Mouse (Mus musculus) lung, embryonic 14.5 days (tissue): ENCODE measurements around the gene Tulp1. TPM values are rescaled to one million over a fixed set of nuclear protein-coding genes. Genes with fewer than 3 reads are reported as not detected.
"Not testable (repeated sequence)": the region's sequence is repeated elsewhere in the genome, so short reads cannot be mapped to it uniquely, and the experiment has no call there.

ENCODE experiments used
- ATAC-seq: fragments of 200-750 bp; cut with Nextera tagmentation; 2 replicates; pipeline ENCODE4 v1.8.0; 2017; ENCODE audit warnings: mild to moderate bottlenecking, moderate TSS enrichment, moderate library complexity; ENCODE audit not compliant: insufficient read depth
- DNase-seq: peaks from one replicate; pipeline ENCODE4 v3.0.0-alpha.2; 2015
- H3K27ac ChIP-seq: fragments of 300-500 bp; sonication (generic); 2 replicates; pipeline ENCODE4 v1.5.1; 2014; ENCODE audit warnings: low read depth, mild to moderate bottlenecking, moderate library complexity
- H3K27me3 ChIP-seq: fragments of 300-500 bp; sonication (generic); 2 replicates; pipeline ENCODE4 v1.6.1; 2014; ENCODE audit warnings: low read length, control low read depth; ENCODE audit not compliant: insufficient read depth
- H3K36me3 ChIP-seq: fragments of 300-500 bp; sonication (generic); 2 replicates; pipeline ENCODE4 v1.6.1; 2014; ENCODE audit warnings: control low read depth; ENCODE audit not compliant: insufficient read depth
- H3K4me1 ChIP-seq: fragments of 300-500 bp; sonication (generic); 2 replicates; pipeline ENCODE4 v1.6.1; 2014; ENCODE audit warnings: antibody characterized with exemption, control low read depth; ENCODE audit not compliant: insufficient read depth
- H3K4me2 ChIP-seq: fragments of 300-500 bp; sonication (generic); 2 replicates; pipeline ENCODE4 v1.6.1; 2014; ENCODE audit warnings: mild to moderate bottlenecking
- H3K4me3 ChIP-seq: fragments of 300-500 bp; sonication (generic); 2 replicates; pipeline ENCODE4 v1.5.1; 2014; ENCODE audit warnings: low read depth, low read length
- H3K9ac ChIP-seq: fragments of 300-500 bp; sonication (generic); 2 replicates; pipeline ENCODE4 v1.6.1; 2014
- H3K9me3 ChIP-seq: fragments of 300-500 bp; sonication (generic); 2 replicates; pipeline ENCODE4 v1.6.1; 2016; ENCODE audit warnings: low read depth, low read length, control low read depth
- CTCF ChIP-seq: IDR thresholded peaks from 2 replicates; pipeline ENCODE4 v1.5.1; 2016; ENCODE audit warnings: antibody characterized with exemption, low read depth
- WGBS: fragments of 180-500 bp; shearing (Covaris S2); extraction: QIAGEN DNeasy Blood & Tissue Kit; methylation state at CpG from one replicate; pipeline ENCODE4 v1.1.7; 2014; 5-methylcytosine and 5-hydroxymethylcytosine counted together
- polyA plus RNA-seq: library from polyadenylated mRNA; unstranded; fragments of >200 nt; fragmentation: Nextera tagmentation; extraction: Ambion mirVana; gene quantifications from 2 replicates; pipeline ENCODE4 v1.2.1, GENCODE M21; 2014

The Tulp1 gene
- polyA plus RNA-seq, 1 experiment from 2014 or later, result 3.0 TPM

- H3K36me3 ChIP-seq, result peaks cover 43% of the 10 kb centered on the region
- DNase-seq, result not testable (repeated sequence)
Observed at GRCm38 (mm10) chr17:28324416-28324815, 40.6 kb downstream of the Tulp1 start.

GRCm38 (mm10) chr17:28323786-28324185 lies 41.2 kb downstream of the Tulp1 start:
- no peak for TF ChIP-seq CTCF
- Histone ChIP-seq H3K9ac (no peak overlapping the region), H3K9me3 (no peaks in the 10 kb centered on the region), H3K27me3 (no peaks in the 10 kb centered on the region), H3K4me2 (no peak overlapping the region), H3K4me3 (no peak overlapping the region), H3K4me1 (peaks cover 6% of the 10 kb centered on the region), H3K36me3 (peaks cover 38% of the 10 kb centered on the region), H3K27ac (no peak overlapping the region)
- whole genome bisulfite sequencing, result 85% methylated on average over 8 of the region's 8 CpGs
- DNase-seq (no peak), ATAC-seq (no peak)

More at GRCm38 (mm10) chr17:28324416-28324815, 40.6 kb downstream of the Tulp1 start:
- H3K4me2 ChIP-seq, H3K9me3 ChIP-seq, H3K9ac ChIP-seq, ATAC-seq, H3K27ac ChIP-seq, H3K4me1 ChIP-seq, H3K27me3 ChIP-seq, H3K4me3 ChIP-seq: not testable (repeated sequence)
- TF ChIP-seq CTCF, result peak; percentile 29; the same call in 1 of the 2 replicates
- WGBS, result 91% methylated on average over 7 of the region's 7 CpGs

- no peak for TF ChIP-seq CTCF
- DNase-seq (no peak), ATAC-seq (no peak)
- Histone ChIP-seq H3K4me3 (no peak overlapping the region), H3K27ac (no peak overlapping the region), H3K9me3 (no peaks in the 10 kb centered on the region), H3K4me1 (no peaks in the 10 kb centered on the region), H3K27me3 (no peaks in the 10 kb centered on the region), H3K36me3 (peaks cover 53% of the 10 kb centered on the region), H3K4me2 (no peak overlapping the region), H3K9ac (no peak overlapping the region)
- WGBS, result 85% methylated on average over 4 of the region's 4 CpGs
Observed at GRCm38 (mm10) chr17:28321700-28322099, 43.3 kb downstream of the Tulp1 start.

- Histone ChIP-seq H3K4me2 (no peak overlapping the region), H3K36me3 (peaks cover 48% of the 10 kb centered on the region), H3K27me3 (no peaks in the 10 kb centered on the region), H3K4me3 (no peak overlapping the region), H3K4me1 (0 out of 2 replicates have a peak, but pooled peaks cover 4% of the 10 kb centered on the region), H3K27ac (no peak overlapping the region), H3K9ac (no peak overlapping the region), H3K9me3 (no peaks in the 10 kb centered on the region)
- 84% methylated on average over 9 of the region's 9 CpGs for WGBS
- ATAC-seq, result no peak
- no peak for DNase-seq
- TF ChIP-seq CTCF, result no peak
Observed at GRCm38 (mm10) chr17:28317725-28318124, 47.3 kb downstream of the Tulp1 start.

- Histone ChIP-seq H3K4me1 (0 out of 2 replicates have a peak, but pooled peaks cover 4% of the 10 kb centered on the region), H3K4me2 (no peak overlapping the region), H3K27me3 (no peaks in the 10 kb centered on the region), H3K9ac (no peak overlapping the region), H3K27ac (no peak overlapping the region), H3K9me3 (no peaks in the 10 kb centered on the region), H3K36me3 (peaks cover 44% of the 10 kb centered on the region), H3K4me3 (no peak overlapping the region)
- WGBS, result 59% methylated on average over 8 of the region's 8 CpGs
- ATAC-seq (no peak), DNase-seq (no peak)
- TF ChIP-seq CTCF, result no peak
Observed at GRCm38 (mm10) chr17:28317091-28317490, 47.9 kb downstream of the Tulp1 start.

GRCm38 (mm10) chr17:28316476-28316875 lies 48.5 kb downstream of the Tulp1 start:
- Histone ChIP-seq H3K4me2 (no peak overlapping the region), H3K27me3 (no peaks in the 10 kb centered on the region), H3K4me1 (0 out of 2 replicates have a peak, but pooled peaks cover 4% of the 10 kb centered on the region), H3K36me3 (peaks cover 40% of the 10 kb centered on the region), H3K4me3 (no peak overlapping the region), H3K27ac (no peak overlapping the region), H3K9ac (no peak overlapping the region), H3K9me3 (no peaks in the 10 kb centered on the region)
- ATAC-seq (no peak), DNase-seq (no peak)
- 92% methylated on average over 9 of the region's 9 CpGs for WGBS
- TF ChIP-seq CTCF, result peak; percentile 21; the same call in 1 of the 2 replicates

GRCm38 (mm10) chr17:28315611-28316160 lies 49.3 kb downstream of the Tulp1 start:
- H3K9ac ChIP-seq, result no peak overlapping the region
- no peak for ATAC-seq

More at GRCm38 (mm10) chr17:28315611-28316160, 49.3 kb downstream of the Tulp1 start:
- Histone ChIP-seq H3K4me3 (no peak overlapping the region), H3K4me2 (no peak overlapping the region), H3K27me3 (no peaks in the 10 kb centered on the region), H3K4me1 (0 out of 2 replicates have a peak, but pooled peaks cover 4% of the 10 kb centered on the region), H3K36me3 (peaks cover 38% of the 10 kb centered on the region), H3K27ac (no peak overlapping the region), H3K9me3 (no peaks in the 10 kb centered on the region)
- DNase-seq, result no peak
- TF ChIP-seq CTCF, result no peak
- 84% methylated on average over 20 of the region's 20 CpGs for WGBS
